Mouse (Mus musculus): Measurements from ENCODE around the gene Olfr231.

DNA sequence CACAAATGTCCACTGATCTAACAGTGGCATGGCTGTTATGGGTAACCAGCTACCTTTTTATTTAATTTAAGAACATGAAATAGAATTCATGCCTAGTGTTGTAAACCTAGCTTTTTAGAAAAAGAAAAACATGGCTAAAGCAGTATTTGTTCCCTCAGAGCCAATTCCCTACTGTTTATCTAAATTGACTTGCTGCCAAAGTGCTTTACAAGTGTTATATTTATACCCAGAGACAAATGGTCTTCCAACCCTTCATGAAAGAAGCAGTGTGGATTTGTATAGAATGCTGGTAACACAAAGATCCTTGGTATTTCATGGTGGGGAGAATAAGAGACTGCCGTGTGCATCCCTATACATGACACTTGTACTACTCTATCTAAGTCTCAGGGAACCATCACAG lies 25.7 kb upstream of the Olfr231 start:
- TF ChIP-seq POLR2A (IDR thresholded peaks at IDR 0.05; ENCODE audit: borderline replicate concordance, low read depth, low read length) (no peak), CTCF (IDR thresholded peaks at IDR 0.05; ENCODE audit: low read depth, low read length) (no peak)

All from bone marrow macrophage, adult 2 months (primary cell).